Comparison of ENCODE assay signal across 14 mouse cellular contexts in genomic region chr7:16819794-16820193, GRCm38 (mm10). TPM values are rescaled to one million over a fixed set of nuclear protein-coding genes. Genes with fewer than 3 reads are reported as not detected.
DNase-seq lines count a peak whose midpoint lies in the region; ATAC-seq and TF ChIP-seq lines count a peak whose summit lies in the region.
"Had no signal": no experiment of that assay in that cellular context is flagged by ENCODE, and none has a peak within 500 bp of the region (broad histone marks: within the 10 kb centered on the region; RNA-seq: fewer than 3 reads in every experiment).

No protein-coding gene starts in this region.

- no peak for TF ChIP-seq EP300 in liver, postnatal 0 days (IDR thresholded peaks at IDR 0.05; ENCODE audit: low read depth)

- no peak overlapping the region for H3K9ac ChIP-seq in liver, postnatal 0 days (replicated peaks)
- H3K9ac ChIP-seq: lung, embryonic 15.5 days had no signal

- peak overlapping the region; percentile 32; the same call in 1 of the 2 replicates for H3K27ac ChIP-seq in cerebellum, adult 2 months (ENCODE audit: insufficient read depth, low read length)
- no peak overlapping the region for H3K27ac ChIP-seq in liver, postnatal 0 days (ENCODE audit: low read depth)
- H3K27ac ChIP-seq: lung, embryonic 15.5 days had no signal

- peak overlapping the region; percentile 34 for H3K4me2 ChIP-seq in liver, postnatal 0 days (ENCODE audit: low read depth, low read length)
- H3K4me2 ChIP-seq: lung, embryonic 15.5 days had no signal

- H3K4me3 ChIP-seq in cerebellum, adult 2 months (replicated peaks; ENCODE audit: insufficient read depth, low read depth, low read length), result no peak overlapping the region
- H3K4me3 ChIP-seq in erythroblast, embryonic 14.5 days (replicated peaks), result peak overlapping the region; percentile 51
- no peak overlapping the region for H3K4me3 ChIP-seq in liver, postnatal 0 days (ENCODE audit: low read depth, low read length)
- H3K4me3 ChIP-seq: lung, embryonic 15.5 days had no signal

- H3K9me3 ChIP-seq in erythroblast, embryonic 14.5 days (ENCODE audit: control insufficient read depth, low read length), result no peaks in the 10 kb centered on the region
- no peaks in the 10 kb centered on the region for H3K9me3 ChIP-seq in liver, postnatal 0 days (ENCODE audit: low read length)
- H3K9me3 ChIP-seq: lung, embryonic 15.5 days had no signal

- peak; percentile 31 for ATAC-seq in liver, postnatal 0 days
- ATAC-seq: activated CD4-positive, CD25-positive, alpha-beta regulatory T cell, adult 4 months had no signal

- no peak for TF ChIP-seq CTCF in cerebellum, adult 2 months (IDR thresholded peaks at IDR 0.05; ENCODE audit: borderline replicate concordance, insufficient read depth, low read depth, low read length)
- no peak for TF ChIP-seq CTCF in liver, postnatal 0 days (IDR thresholded peaks at IDR 0.05; ENCODE audit: low read depth)

- no peak for DNase-seq in cerebellum, adult 2 months
- no peak for DNase-seq in cerebellum, adult 9-11 months
- peak; percentile 2 for DNase-seq in layer of hippocampus, adult 11-12 months (ENCODE audit: low spot score)
- DNase-seq in layer of hippocampus, adult 18-20 months (ENCODE audit: low spot score in 2 of 2), result no peak
- no peak for DNase-seq in liver, postnatal 0 days
- no peak for DNase-seq in MN1 (ENCODE audit: low spot score)
- no peak for DNase-seq in frontal cortex, postnatal 25 days (ENCODE audit: low spot score in 2 of 2)
- DNase-seq: cerebellum, postnatal 36 days; gastrocnemius, postnatal 25 days; heart, postnatal 36 days; kidney, postnatal 10 days had no signal

- H3K27me3 ChIP-seq in cerebellum, adult 2 months (ENCODE audit: control insufficient read depth, insufficient read depth, low read length), result no peaks in the 10 kb centered on the region
- H3K27me3 ChIP-seq in erythroblast, embryonic 14.5 days (ENCODE audit: control insufficient read depth), result no peaks in the 10 kb centered on the region
- H3K27me3 ChIP-seq in liver, postnatal 0 days (ENCODE audit: insufficient read depth, low read length), result no peaks in the 10 kb centered on the region
- H3K27me3 ChIP-seq: lung, embryonic 15.5 days had no signal

- WGBS in cerebellum, adult 2 months, result 33% methylated on average over 5 of the region's 5 CpGs
- WGBS in liver, postnatal 0 days (ENCODE audit: insufficient replicate concordance), result 44% methylated on average over 5 of the region's 5 CpGs

- peaks cover 68% of the 10 kb centered on the region for H3K36me3 ChIP-seq in erythroblast, embryonic 14.5 days (ENCODE audit: control insufficient read depth)
- H3K36me3 ChIP-seq in liver, postnatal 0 days (replicated peaks; ENCODE audit: insufficient read depth, low read length), result peaks cover 18% of the 10 kb centered on the region

- peaks cover 49% of the 10 kb centered on the region for H3K4me1 ChIP-seq in cerebellum, adult 2 months (ENCODE audit: control insufficient read depth, insufficient read depth, low read length)
- H3K4me1 ChIP-seq in erythroblast, embryonic 14.5 days (ENCODE audit: control insufficient read depth), result peaks cover 74% of the 10 kb centered on the region
- H3K4me1 ChIP-seq in liver, postnatal 0 days (ENCODE audit: insufficient read depth), result peaks cover 53% of the 10 kb centered on the region

- no peak for TF ChIP-seq POLR2A in cerebellum, adult 2 months (IDR thresholded peaks at IDR 0.05; ENCODE audit: borderline replicate concordance, insufficient read depth, low read length)

RNA-seq across cellular contexts. Expression of gene Fkrp, which starts 3.3 kb away (rescaled TPM):
- polyA plus RNA-seq in cerebellum, adult 2 months (2012; rRNA removed), result 38.6 and 38.9 TPM in 2 replicates
- total RNA-seq in layer of hippocampus, adult 18-20 months (2021), result 10 to 100 TPM; 46.7 to 46.9 TPM
- 1.2 and 1.5 TPM in 2 replicates for polyA plus RNA-seq in erythroblast, embryonic 14.5 days (2012)
- 7.4 and 8.7 TPM in 2 replicates for polyA plus RNA-seq in liver, postnatal 0 days (2015; fragmentation: Nextera tagmentation; extraction: Ambion mirVana)

RNA-seq across cellular contexts. Expression of gene Strn4, which starts 4.1 kb away (rescaled TPM):
- polyA plus RNA-seq in cerebellum, adult 2 months (2012; rRNA removed), result 158 and 160 TPM in 2 replicates
- total RNA-seq in layer of hippocampus, adult 18-20 months (2021), result 100 to 1,000 TPM; 260 to 290 TPM
- polyA plus RNA-seq in erythroblast, embryonic 14.5 days (2012), result 11.1 and 11.3 TPM in 2 replicates
- 15.9 and 18.4 TPM in 2 replicates for polyA plus RNA-seq in liver, postnatal 0 days (2015; fragmentation: Nextera tagmentation; extraction: Ambion mirVana)

RNA-seq across cellular contexts. Expression of gene Prkd2, which starts 22.9 kb away (rescaled TPM):
- polyA plus RNA-seq in cerebellum, adult 2 months (2012; rRNA removed), result 6.5 and 7.5 TPM in 2 replicates
- total RNA-seq in layer of hippocampus, adult 18-20 months (2021), result 1 to 10 TPM; 4.7 to 6.1 TPM
- 0.61 and 0.66 TPM in 2 replicates for polyA plus RNA-seq in erythroblast, embryonic 14.5 days (2012)
- 4.3 and 5.0 TPM in 2 replicates for polyA plus RNA-seq in liver, postnatal 0 days (2015; fragmentation: Nextera tagmentation; extraction: Ambion mirVana)

RNA-seq across cellular contexts. Expression of gene Slc1a5, which starts 38.7 kb away (rescaled TPM):
- 3.5 and 4.0 TPM in 2 replicates for polyA plus RNA-seq in cerebellum, adult 2 months (2012; rRNA removed)
- 1 to 10 TPM; 2.0 to 2.9 TPM for total RNA-seq in layer of hippocampus, adult 18-20 months (2021)
- polyA plus RNA-seq in erythroblast, embryonic 14.5 days (2012), result 24.9 and 33.8 TPM in 2 replicates
- polyA plus RNA-seq in liver, postnatal 0 days (2015; fragmentation: Nextera tagmentation; extraction: Ambion mirVana), result 43.9 and 44.8 TPM in 2 replicates

RNA-seq across cellular contexts. Expression of gene Dact3, which starts 55.3 kb away (rescaled TPM):
- polyA plus RNA-seq in cerebellum, adult 2 months (2012; rRNA removed), result 60.8 and 68.2 TPM in 2 replicates
- total RNA-seq in layer of hippocampus, adult 18-20 months (2021), result 100 to 1,000 TPM; 173 to 175 TPM
- 0.02 TPM in 2 replicates for polyA plus RNA-seq in erythroblast, embryonic 14.5 days (2012)
- polyA plus RNA-seq in liver, postnatal 0 days (2015; fragmentation: Nextera tagmentation; extraction: Ambion mirVana), result 0.09 TPM in 2 replicates
- polyA plus RNA-seq: activated CD4-positive, CD25-positive, alpha-beta regulatory T cell, adult 4 months had no signal
